Mouse (Mus musculus) embryonic facial prominence, embryonic 10.5 days (tissue): ENCODE measurements around the gene Hist1h1c. TPM values are rescaled to one million over a fixed set of nuclear protein-coding genes. Genes with fewer than 3 reads are reported as not detected.
"Not testable (repeated sequence)": the region's sequence is repeated elsewhere in the genome, so short reads cannot be mapped to it uniquely, and the experiment has no call there.

ENCODE experiments used
- DNase-seq: peaks from one replicate; pipeline ENCODE4 v3.0.0-alpha.2; 2017; ENCODE audit warnings: low spot score
- H3K27ac ChIP-seq: fragments of 300-500 bp; sonication (generic); replicated peaks from 2 replicates; pipeline ENCODE4 v1.5.1; 2016; ENCODE audit warnings: mild to moderate bottlenecking
- H3K27me3 ChIP-seq: fragments of 300-500 bp; sonication (generic); replicated peaks from 2 replicates; pipeline ENCODE4 v1.6.1; 2016; ENCODE audit warnings: low read depth, mild to moderate bottlenecking; ENCODE audit not compliant: poor library complexity, severe bottlenecking
- H3K36me3 ChIP-seq: fragments of 300-500 bp; sonication (generic); replicated peaks from 2 replicates; pipeline ENCODE4 v1.6.1; 2016; ENCODE audit warnings: mild to moderate bottlenecking, moderate library complexity
- H3K4me1 ChIP-seq: fragments of 300-500 bp; sonication (generic); 2 replicates; pipeline ENCODE4 v1.6.1; 2016
- H3K4me3 ChIP-seq: fragments of 300-500 bp; sonication (generic); 2 replicates; pipeline ENCODE4 v1.5.1; 2016; ENCODE audit warnings: mild to moderate bottlenecking, moderate library complexity
- H3K9me3 ChIP-seq: fragments of 300-500 bp; sonication (generic); 2 replicates; pipeline ENCODE4 v1.6.1; 2016; ENCODE audit warnings: mild to moderate bottlenecking
- WGBS: fragments of 180-500 bp; shearing (Covaris S2); methylation state at CpG from one replicate; pipeline ENCODE4 v1.1.7; 2016; 5-methylcytosine and 5-hydroxymethylcytosine counted together
- polyA plus RNA-seq: library from polyadenylated mRNA; unstranded; fragments of >200 nt; fragmentation: Nextera tagmentation; extraction: Ambion mirVana; gene quantifications from 2 replicates; pipeline ENCODE4 v1.2.1, GENCODE M21; 2016

The Hist1h1c gene
- polyA plus RNA-seq, 1 experiment from 2014 or later = 9.2 TPM

GRCm38 (mm10) chr13:23751478-23751956 lies 12.9 kb downstream of the Hist1h1c start:
- no peaks in the 10 kb centered on the region for H3K27me3 ChIP-seq
- H3K36me3 ChIP-seq = no peaks in the 10 kb centered on the region
- H3K9me3 ChIP-seq = no peaks in the 10 kb centered on the region
- H3K4me3 ChIP-seq = peak overlapping the region; percentile 58
- no peak for DNase-seq
- H3K4me1 ChIP-seq = peaks cover 21% of the 10 kb centered on the region
- H3K27ac ChIP-seq = peak overlapping the region; percentile 98
- WGBS = 1% methylated on average over 11 of the region's 11 CpGs

GRCm38 (mm10) chr13:23752067-23752741 lies 13.6 kb downstream of the Hist1h1c start, which contains the start of gene Hist1h3b:
Gene Hist1h3b (plus strand): TSS chr13:23752267.
- DNase-seq = peak; percentile 90
- H3K36me3 ChIP-seq, H3K27me3 ChIP-seq, H3K9me3 ChIP-seq: not testable (repeated sequence)
- WGBS = under 1% methylated on average over 19 of the region's 47 CpGs
- Histone ChIP-seq H3K4me1 (peaks cover 21% of the 10 kb centered on the region), H3K27ac (peak within 1 kb of the TSS; percentile 98), H3K4me3 (peak within 1 kb of the TSS; percentile 61)

GRCm38 (mm10) chr13:23752742-23753172 lies 14.1 kb downstream of the Hist1h1c start:
- Histone ChIP-seq H3K27me3 (no peaks in the 10 kb centered on the region), H3K4me3 (peak overlapping the region; percentile 61), H3K27ac (peak overlapping the region; percentile 91), H3K36me3 (no peaks in the 10 kb centered on the region), H3K9me3 (no peaks in the 10 kb centered on the region), H3K4me1 (peaks cover 21% of the 10 kb centered on the region)
- 3% methylated on average over 6 of the region's 6 CpGs for WGBS
- DNase-seq = no peak

GRCm38 (mm10) chr13:23753314-23754078 lies 14.9 kb downstream of the Hist1h1c start:
- Histone ChIP-seq H3K9me3 (no peaks in the 10 kb centered on the region), H3K27me3 (no peaks in the 10 kb centered on the region), H3K4me1 (peaks cover 18% of the 10 kb centered on the region), H3K4me3 (peak overlapping the region; percentile 61), H3K27ac (peak overlapping the region; percentile 91), H3K36me3 (no peaks in the 10 kb centered on the region)
- 64% methylated on average over 4 of the region's 4 CpGs for WGBS
- no peak for DNase-seq

- Histone ChIP-seq H3K27ac (peak overlapping the region; percentile 85), H3K27me3 (no peaks in the 10 kb centered on the region), H3K4me3 (no peak overlapping the region), H3K9me3 (no peaks in the 10 kb centered on the region), H3K4me1 (peaks cover 21% of the 10 kb centered on the region), H3K36me3 (no peaks in the 10 kb centered on the region)
- DNase-seq = no peak
These were observed 16.4 kb downstream of the Hist1h1c start for GRCm38 (mm10) chr13:23755000-23755399.

GRCm38 (mm10) chr13:23756790-23757189 lies 18.2 kb downstream of the Hist1h1c start, which contains the start of gene Hist1h4b:
Gene Hist1h4b (plus strand): TSS chr13:23757013.
- Histone ChIP-seq H3K4me1 (peaks cover 27% of the 10 kb centered on the region), H3K9me3 (no peaks in the 10 kb centered on the region), H3K36me3 (no peaks in the 10 kb centered on the region), H3K27me3 (no peaks in the 10 kb centered on the region), H3K4me3 (peak within 1 kb of the TSS; percentile 60), H3K27ac (peak within 1 kb of the TSS; percentile 92)
- peak; percentile 91 for DNase-seq
- under 1% methylated on average over 17 of the region's 22 CpGs for WGBS

- DNase-seq = peak; percentile 75
- Histone ChIP-seq H3K27me3 (no peaks in the 10 kb centered on the region), H3K36me3 (no peaks in the 10 kb centered on the region), H3K9me3 (no peaks in the 10 kb centered on the region), H3K4me1 (peaks cover 27% of the 10 kb centered on the region), H3K4me3 (peak overlapping the region; percentile 60), H3K27ac (peak overlapping the region; percentile 92)
- WGBS = 1% methylated on average over 21 of the region's 23 CpGs
These were observed 18.7 kb downstream of the Hist1h1c start for GRCm38 (mm10) chr13:23757211-23757773.

GRCm38 (mm10) chr13:23757921-23758320 lies 19.3 kb downstream of the Hist1h1c start:
- WGBS = 48% methylated on average over 3 of the region's 3 CpGs
- H3K4me1 ChIP-seq = peaks cover 33% of the 10 kb centered on the region
- peak overlapping the region; percentile 92 for H3K27ac ChIP-seq
- peak overlapping the region; percentile 60 for H3K4me3 ChIP-seq
- H3K9me3 ChIP-seq = no peaks in the 10 kb centered on the region
- H3K27me3 ChIP-seq = no peaks in the 10 kb centered on the region
- DNase-seq = no peak
- no peaks in the 10 kb centered on the region for H3K36me3 ChIP-seq

- DNase-seq = no peak
- H3K4me1 ChIP-seq = peaks cover 40% of the 10 kb centered on the region
- WGBS = 82% methylated on average over 3 of the region's 3 CpGs
These were observed 20.7 kb downstream of the Hist1h1c start for GRCm38 (mm10) chr13:23759251-23759771.

GRCm38 (mm10) chr13:23759916-23760239 lies 21.3 kb downstream of the Hist1h1c start:
- Histone ChIP-seq H3K4me3 (peak overlapping the region; percentile 70), H3K4me1 (peaks cover 46% of the 10 kb centered on the region)

More at GRCm38 (mm10) chr13:23759251-23759771, 20.7 kb downstream of the Hist1h1c start:
- peak overlapping the region; percentile 92 for H3K27ac ChIP-seq
- no peaks in the 10 kb centered on the region for H3K27me3 ChIP-seq
- H3K36me3 ChIP-seq = no peaks in the 10 kb centered on the region
- no peaks in the 10 kb centered on the region for H3K9me3 ChIP-seq
- no peak overlapping the region for H3K4me3 ChIP-seq

GRCm38 (mm10) chr13:23760240-23760971 lies 21.8 kb downstream of the Hist1h1c start:
- Histone ChIP-seq H3K4me1 (peaks cover 46% of the 10 kb centered on the region), H3K27me3 (no peaks in the 10 kb centered on the region), H3K4me3 (peak overlapping the region; percentile 70), H3K9me3 (no peaks in the 10 kb centered on the region), H3K36me3 (no peaks in the 10 kb centered on the region), H3K27ac (peak overlapping the region; percentile 92)
- peak; percentile 63 for DNase-seq
- 2% methylated on average over 23 of the region's 27 CpGs for WGBS

More at GRCm38 (mm10) chr13:23759916-23760239, 21.3 kb downstream of the Hist1h1c start:
- H3K27me3 ChIP-seq = no peaks in the 10 kb centered on the region
- peak overlapping the region; percentile 92 for H3K27ac ChIP-seq
- 65% methylated on average over 1 of the region's 1 CpGs for WGBS
- DNase-seq = no peak
- H3K9me3 ChIP-seq = no peaks in the 10 kb centered on the region
- no peaks in the 10 kb centered on the region for H3K36me3 ChIP-seq
